Mouse (Mus musculus): ENCODE measurements at regions not wholly inside any gene's neighbourhood (a gene's known extent, or its start where the extent isn't known, plus 50 kb on each side); places are given as distances from the start of the nearest gene placed in this dataset.

DNA sequence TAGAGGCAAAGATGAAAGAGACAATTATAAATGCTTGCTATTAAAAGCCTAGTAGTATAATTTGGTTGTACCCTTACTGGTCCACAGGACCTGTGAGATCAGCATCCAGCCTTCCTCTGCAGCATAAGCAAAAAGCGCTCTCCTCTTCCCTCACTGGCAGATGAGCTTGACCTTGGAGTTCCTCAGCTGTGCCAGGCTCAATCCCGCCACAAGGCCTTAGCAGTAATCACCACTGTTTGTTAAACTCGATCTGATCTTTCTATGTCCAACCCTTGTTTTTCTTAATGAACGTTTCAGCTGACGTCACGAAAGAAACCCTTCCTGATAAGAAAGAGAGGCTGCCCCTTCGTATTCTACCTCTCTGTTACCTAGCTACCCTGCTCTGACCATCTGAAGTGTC lies 183.5 kb downstream of the Ifng start:
- in situ Hi-C loops (cut with MboI; ENCODE audit: low pct_unique_long_range_greater_than_20kb) = no loop called here
- ATAC-seq (no peak), DNase-seq (ENCODE audit: low read depth, low spot score) (no peak)
- CTCF ChIA-PET = interaction anchor here (1.8 kb wide), 1 partner anchor 9 kb away, joined by 5 read pairs; no protein-coding TSS in a partner anchor
- no peak for TF ChIP-seq CTCF (IDR thresholded peaks at IDR 0.05)
- POLR2A ChIA-PET = no interaction called here
- no peaks in the 10 kb centered on the region for H3K27me3 ChIP-seq

- CTCF ChIA-PET = no interaction called here
- DNase-seq (ENCODE audit: low read depth, low spot score) = no peak
- no peak for ATAC-seq
- H3K27me3 ChIP-seq = no peaks in the 10 kb centered on the region
- in situ Hi-C loops (cut with MboI; ENCODE audit: low pct_unique_long_range_greater_than_20kb) = no loop called here
- no peak for TF ChIP-seq CTCF (IDR thresholded peaks at IDR 0.05)
- POLR2A ChIA-PET = no interaction called here
Measured at GRCm38 (mm10) chr10:118628000-118628399, 187.2 kb downstream of the Ifng start.

- no peak for ATAC-seq
- in situ Hi-C loops (cut with MboI; ENCODE audit: low pct_unique_long_range_greater_than_20kb) = no loop called here
- no peak for DNase-seq (ENCODE audit: low read depth, low spot score)
- ChIA-PET POLR2A (no interaction called here), CTCF (interaction anchor here (1.6 kb wide), 1 partner anchor 19 kb away, joined by 3 read pairs; no protein-coding TSS in a partner anchor)
- no peaks in the 10 kb centered on the region for H3K27me3 ChIP-seq
- TF ChIP-seq CTCF (IDR thresholded peaks at IDR 0.05) = no peak
Measured at GRCm38 (mm10) chr10:118629360-118630040, 188.7 kb downstream of the Ifng start.

DNA sequence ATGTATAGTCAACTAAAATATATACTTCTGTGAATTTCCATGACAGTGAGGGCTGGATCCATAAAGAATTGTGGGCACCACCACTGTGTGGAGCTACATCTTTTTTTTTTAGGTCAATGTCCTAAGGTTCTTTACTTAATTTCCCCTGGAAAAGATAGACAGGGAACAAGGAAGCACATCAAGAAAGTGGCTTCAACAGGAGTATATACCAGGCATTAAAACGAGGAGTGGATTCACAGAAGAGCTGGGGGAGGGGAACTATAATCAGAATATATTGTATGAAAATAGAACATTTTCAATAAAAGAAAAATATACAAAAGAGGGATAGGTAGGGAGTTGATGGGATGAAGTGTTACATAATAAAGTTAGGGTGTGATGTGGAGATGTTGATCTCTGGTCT lies 190.9 kb downstream of the Ifng start:
- ATAC-seq = no peak
- TF ChIP-seq CTCF (IDR thresholded peaks at IDR 0.05) = no peak
- in situ Hi-C loops (cut with MboI; ENCODE audit: low pct_unique_long_range_greater_than_20kb) = no loop called here
- CTCF ChIA-PET = no interaction called here
- POLR2A ChIA-PET = no interaction called here
- no peak for DNase-seq (ENCODE audit: low read depth, low spot score)
- H3K27me3 ChIP-seq = no peaks in the 10 kb centered on the region

DNA sequence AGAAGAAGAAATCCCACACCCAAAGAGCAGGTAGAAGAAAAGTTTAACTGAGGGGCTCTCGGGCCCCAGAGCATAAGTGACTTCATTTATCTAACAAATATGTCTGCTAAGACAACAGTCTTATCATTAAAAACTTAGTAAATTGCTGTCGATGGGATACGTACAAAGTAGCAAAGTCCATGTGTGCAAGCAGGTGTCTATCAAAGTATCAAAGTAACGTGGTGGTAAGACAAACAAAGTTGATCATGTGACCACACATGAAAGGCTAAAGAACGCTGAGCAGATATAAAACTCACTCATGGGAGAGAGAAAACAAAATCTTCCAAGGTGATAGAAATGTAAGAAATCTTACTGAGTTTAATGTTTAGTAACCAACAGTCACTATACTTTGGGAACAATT lies 191.3 kb downstream of the Ifng start:
- H3K27me3 ChIP-seq = no peaks in the 10 kb centered on the region
- in situ Hi-C loops (cut with MboI; ENCODE audit: low pct_unique_long_range_greater_than_20kb) = no loop called here

DNA sequence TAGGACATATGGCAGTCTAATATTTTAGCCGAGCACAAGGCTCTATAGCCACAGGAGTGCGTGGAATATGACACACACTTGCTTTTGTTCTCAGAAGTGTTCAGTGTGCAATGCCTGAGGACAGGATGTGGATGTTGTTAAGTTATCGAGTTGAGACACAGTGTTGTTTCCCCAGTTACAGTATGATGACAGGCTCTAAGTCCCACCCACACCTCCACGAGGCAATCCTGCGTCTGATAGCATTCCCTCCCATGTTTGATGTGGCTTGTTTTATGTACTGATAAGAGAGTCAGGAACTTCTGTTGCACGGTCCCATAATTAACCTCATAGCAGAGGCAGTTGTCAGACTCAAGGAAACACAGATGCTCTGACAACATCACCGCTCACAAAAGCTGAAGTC lies 192.6 kb downstream of the Ifng start:
- no peaks in the 10 kb centered on the region for H3K27me3 ChIP-seq
- DNase-seq (ENCODE audit: low read depth, low spot score) (no peak), ATAC-seq (no peak)
- TF ChIP-seq CTCF (IDR thresholded peaks at IDR 0.05) = no peak
- CTCF ChIA-PET = interaction anchor here (1.0 kb wide), 1 partner anchor 253 kb away, joined by 3 read pairs; no protein-coding TSS in a partner anchor
- in situ Hi-C loops (cut with MboI; ENCODE audit: low pct_unique_long_range_greater_than_20kb) = no loop called here
- POLR2A ChIA-PET = no interaction called here

More for the DNA sequence above, 191.3 kb downstream of the Ifng start:
- DNase-seq (ENCODE audit: low read depth, low spot score) (no peak), ATAC-seq (no peak)
- TF ChIP-seq CTCF (IDR thresholded peaks at IDR 0.05) = no peak
- CTCF ChIA-PET = no interaction called here
- POLR2A ChIA-PET = no interaction called here

GRCm38 (mm10) chr10:118639097-118639496 lies 198.3 kb downstream of the Ifng start:
- ChIA-PET POLR2A (no interaction called here), CTCF (no interaction called here)
- no peak for DNase-seq (ENCODE audit: low read depth, low spot score)
- in situ Hi-C loops (cut with MboI; ENCODE audit: low pct_unique_long_range_greater_than_20kb) = no loop called here
- no peak for ATAC-seq
- no peak for TF ChIP-seq CTCF (IDR thresholded peaks at IDR 0.05)
- no peaks in the 10 kb centered on the region for H3K27me3 ChIP-seq

DNA sequence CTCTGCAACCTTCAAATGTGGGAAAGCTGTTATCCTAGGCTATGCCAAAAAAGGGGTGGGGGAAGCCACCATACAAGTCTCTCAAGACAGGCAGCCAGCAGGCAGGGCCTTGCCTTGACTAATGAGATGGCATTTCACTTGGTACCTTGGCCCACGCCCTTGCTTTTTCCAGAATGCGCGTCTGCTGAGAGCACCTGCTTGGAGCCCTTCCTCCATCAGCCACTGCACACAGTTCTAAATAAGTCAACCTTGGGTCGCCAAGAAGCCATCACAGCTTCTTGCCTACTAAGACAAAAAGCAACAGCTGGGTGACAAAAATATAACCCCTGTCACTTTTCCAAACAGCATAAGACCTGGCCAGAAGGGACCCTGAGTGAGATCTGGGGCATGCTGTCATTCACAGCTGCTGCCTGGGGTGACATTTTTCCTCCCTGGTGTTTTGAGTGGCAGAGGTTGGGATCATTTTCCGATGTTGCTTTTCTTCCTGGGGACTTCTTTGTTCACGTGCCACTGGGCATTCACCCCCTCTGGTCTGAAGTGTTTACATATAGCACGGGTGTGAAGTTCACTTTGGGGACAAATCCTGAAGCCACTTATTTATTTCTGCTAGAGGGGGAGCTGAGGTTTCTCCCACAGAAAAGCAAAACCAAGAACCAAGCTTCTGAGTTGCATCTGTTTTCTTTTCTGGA lies 199.4 kb downstream of the Ifng start:
- in situ Hi-C loops (cut with MboI; ENCODE audit: low pct_unique_long_range_greater_than_20kb) = no loop called here
- no peaks in the 10 kb centered on the region for H3K27me3 ChIP-seq
- ChIA-PET POLR2A (no interaction called here), CTCF (interaction anchor here (0.8 kb wide), 1 partner anchor 9 kb away, joined by 3 read pairs; no protein-coding TSS in a partner anchor)
- no peak for TF ChIP-seq CTCF (IDR thresholded peaks at IDR 0.05)
- DNase-seq (ENCODE audit: low read depth, low spot score) (no peak), ATAC-seq (no peak)

DNA sequence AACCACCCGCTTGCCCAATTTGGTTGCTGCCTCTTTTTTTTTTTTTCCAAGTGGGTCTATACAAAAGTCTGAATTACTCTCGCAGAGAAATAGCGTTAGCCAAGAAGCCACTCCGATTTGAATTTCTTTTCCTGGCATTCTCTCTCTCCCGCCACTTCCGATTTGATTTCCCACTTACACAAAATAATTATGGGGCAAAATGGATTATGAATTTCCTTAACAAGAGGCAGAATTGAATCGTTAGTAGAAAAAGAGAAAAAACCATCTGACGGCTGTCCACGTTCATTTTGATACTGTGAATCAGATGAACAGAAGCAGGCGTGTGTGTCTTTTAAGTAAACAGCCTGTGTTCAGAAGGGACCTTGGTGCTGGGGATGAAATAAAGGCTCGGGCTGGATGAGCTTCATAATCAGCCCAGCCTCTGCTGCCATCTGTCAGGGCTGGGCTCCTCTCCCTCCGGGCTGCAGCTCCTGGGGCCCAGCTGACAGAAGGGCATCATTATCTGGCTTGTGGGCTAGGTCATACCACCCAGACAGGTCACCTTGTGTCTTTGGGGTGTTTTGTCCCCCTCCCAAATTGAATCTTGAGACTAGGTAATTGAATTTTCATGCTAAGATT lies 200.1 kb downstream of the Ifng start:
- ChIA-PET POLR2A (no interaction called here), CTCF (interaction anchor here (0.8 kb wide), 1 partner anchor 8 kb away, joined by 3 read pairs; no protein-coding TSS in a partner anchor)
- H3K27me3 ChIP-seq = no peaks in the 10 kb centered on the region
- DNase-seq (ENCODE audit: low read depth, low spot score) (no peak), ATAC-seq (no peak)
- in situ Hi-C loops (cut with MboI; ENCODE audit: low pct_unique_long_range_greater_than_20kb) = no loop called here
- no peak for TF ChIP-seq CTCF (IDR thresholded peaks at IDR 0.05)

- POLR2A ChIA-PET = no interaction called here
- TF ChIP-seq CTCF (IDR thresholded peaks at IDR 0.05) = no peak
- no peaks in the 10 kb centered on the region for H3K27me3 ChIP-seq
- no peak for ATAC-seq
- in situ Hi-C loops (cut with MboI; ENCODE audit: low pct_unique_long_range_greater_than_20kb) = no loop called here
- no peak for DNase-seq (ENCODE audit: low read depth, low spot score)
- CTCF ChIA-PET = no interaction called here
Measured at GRCm38 (mm10) chr10:118643622-118644021, 202.8 kb downstream of the Ifng start.

DNA sequence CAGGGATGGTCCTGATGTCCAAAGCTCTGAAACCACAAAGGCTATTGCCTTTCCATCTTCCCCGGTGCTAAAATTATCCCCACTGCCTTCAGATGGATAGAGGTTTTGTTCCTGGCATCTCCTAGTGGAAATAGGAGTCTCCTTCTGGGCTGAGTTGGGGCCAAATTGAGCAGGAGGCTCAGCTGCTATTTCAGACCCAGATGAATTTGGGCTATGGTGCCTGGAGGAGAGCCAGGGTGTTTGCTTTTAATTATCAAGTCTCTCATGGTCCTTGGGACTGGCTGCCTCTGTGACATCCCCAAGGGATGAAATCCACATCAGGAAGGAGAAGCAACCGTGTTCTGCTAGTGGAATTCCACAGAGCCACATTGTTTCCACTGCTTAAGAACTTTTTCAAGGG lies 207.3 kb downstream of the Ifng start:
- CTCF ChIA-PET = no interaction called here
- in situ Hi-C loops (cut with MboI; ENCODE audit: low pct_unique_long_range_greater_than_20kb) = no loop called here
- no peak for ATAC-seq
- H3K27me3 ChIP-seq = no peaks in the 10 kb centered on the region
- no peak for TF ChIP-seq CTCF (IDR thresholded peaks at IDR 0.05)
- POLR2A ChIA-PET = no interaction called here
- no peak for DNase-seq (ENCODE audit: low read depth, low spot score)

Data from Patski (cell line).